Mouse (Mus musculus) CD4-positive, CD25-positive, alpha-beta regulatory T cell, adult 4 months (primary cell): ENCODE measurements around the gene Gpbp1l1. TPM values are rescaled to one million over a fixed set of nuclear protein-coding genes. Genes with fewer than 3 reads are reported as not detected.

ENCODE experiments used
- ATAC-seq: one replicate; pipeline ENCODE4 v1.8.0; 2017
- polyA plus RNA-seq, 2 experiments: library from polyadenylated mRNA; unstranded; fragments of 100-300 nt; shearing (Covaris generic); gene quantifications; one replicate each; pipeline ENCODE4 v1.2.1; 2017

Gene Gpbp1l1
- 100 to 1,000 TPM in 1 of 2 experiments, 10 to 100 TPM in 1; 90.2 to 101 TPM for polyA plus RNA-seq

DNA sequence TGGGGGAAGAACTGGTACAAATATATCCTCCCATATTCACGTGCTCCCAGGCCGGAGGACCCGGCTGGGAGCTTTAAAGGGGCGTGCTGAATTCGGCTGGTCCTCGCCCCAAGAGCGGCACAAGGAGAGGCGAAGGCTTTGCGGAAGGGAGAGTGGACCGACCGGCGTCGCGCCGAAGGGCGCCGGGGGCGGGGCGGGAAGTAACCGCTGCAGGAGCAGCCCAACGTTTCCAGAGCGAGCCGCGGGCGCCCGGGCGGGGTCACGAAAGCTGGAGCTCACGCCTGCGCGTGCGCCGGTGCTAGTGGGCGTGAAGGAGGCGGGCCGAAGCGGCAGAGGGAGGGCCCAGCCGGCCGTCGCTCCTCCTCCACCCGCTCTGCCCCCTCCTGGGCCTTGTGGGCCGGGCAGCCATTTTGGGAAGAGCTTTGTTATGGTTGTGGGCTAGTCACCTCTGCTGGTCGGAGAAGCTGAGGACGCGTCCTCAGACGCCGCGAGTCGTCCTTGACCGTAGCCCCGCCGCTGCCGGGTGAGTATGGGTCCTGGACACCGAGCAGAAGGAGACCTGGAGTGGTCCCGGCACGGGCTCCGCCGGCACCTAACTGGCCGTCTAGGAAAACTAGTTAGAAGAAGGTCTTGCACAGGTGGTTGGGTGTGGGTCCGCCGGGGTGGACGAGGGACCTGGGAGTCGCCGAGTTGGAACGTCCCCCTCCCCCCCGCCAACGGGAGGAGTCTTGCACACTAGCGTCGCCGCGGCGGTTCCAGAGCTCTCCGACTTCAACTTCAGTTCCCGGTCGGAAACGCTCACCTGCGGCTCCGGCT lies at the start of gene Gpbp1l1:
TSS of gene Gpbp1l1 (plus strand) at position 353 of the 816 bp plus-strand sequence.
- peak; percentile 81 for ATAC-seq

DNA sequence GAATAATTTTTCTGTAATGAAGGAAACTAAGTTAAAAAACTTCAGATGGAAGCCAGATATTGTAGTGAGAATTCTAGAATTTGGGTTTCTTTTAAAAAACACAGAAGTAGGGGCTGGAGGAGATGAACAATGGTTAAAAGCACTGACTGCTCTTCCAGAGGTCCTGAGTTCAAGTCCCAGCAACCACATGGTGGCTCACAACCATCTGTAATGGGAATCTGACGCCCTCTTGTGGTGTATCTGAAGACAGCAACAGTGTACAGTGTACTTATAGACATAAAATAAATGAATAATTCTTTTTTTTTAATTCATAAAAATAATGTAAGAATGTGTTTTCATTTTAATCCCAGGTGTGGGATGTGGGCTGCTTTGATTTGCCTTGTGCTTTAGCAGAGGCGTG lies 26.3 kb upstream of the Gpbp1l1 start:
- no peak for ATAC-seq

GRCm38 (mm10) chr4:116536351-116536750 lies 21.1 kb upstream of the Gpbp1l1 start:
- no peak for ATAC-seq

DNA sequence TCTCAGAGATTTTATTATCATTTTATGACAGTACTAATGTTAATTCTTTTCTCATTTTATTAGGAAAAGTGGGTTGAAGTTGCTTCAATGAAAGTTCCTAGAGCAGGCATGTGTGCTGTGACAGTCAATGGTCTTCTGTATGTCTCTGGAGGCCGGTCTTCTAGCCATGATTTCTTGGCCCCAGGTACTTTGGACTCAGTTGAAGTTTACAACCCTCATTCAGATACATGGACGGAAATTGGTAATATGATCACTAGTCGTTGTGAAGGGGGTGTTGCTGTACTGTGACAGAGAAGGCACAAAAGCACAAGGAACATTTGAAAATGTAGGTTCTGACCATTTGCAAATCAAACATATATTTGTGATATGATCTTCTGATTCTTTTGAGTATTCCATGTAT lies 19.7 kb upstream of the Gpbp1l1 start:
- ATAC-seq, result no peak

DNA sequence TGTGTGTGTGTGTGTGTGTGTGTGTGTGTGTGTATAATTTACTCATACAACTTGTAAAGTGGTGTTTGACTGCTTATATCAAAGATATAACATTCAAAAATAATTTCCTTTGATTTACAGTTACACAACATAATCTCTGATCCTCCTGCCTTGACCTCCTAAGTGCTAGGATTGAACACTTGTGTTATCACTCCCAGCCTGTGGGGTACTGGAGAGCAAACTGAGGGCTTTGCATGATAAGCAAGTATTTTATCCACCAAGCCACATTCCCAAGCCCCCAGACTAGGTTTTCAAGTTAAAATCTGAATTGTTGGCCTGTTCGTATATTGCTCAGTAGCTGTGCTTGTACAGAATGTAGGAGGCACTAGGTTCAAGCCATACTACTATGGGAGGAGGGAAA lies 7.0 kb upstream of the Gpbp1l1 start:
- ATAC-seq, result no peak

DNA sequence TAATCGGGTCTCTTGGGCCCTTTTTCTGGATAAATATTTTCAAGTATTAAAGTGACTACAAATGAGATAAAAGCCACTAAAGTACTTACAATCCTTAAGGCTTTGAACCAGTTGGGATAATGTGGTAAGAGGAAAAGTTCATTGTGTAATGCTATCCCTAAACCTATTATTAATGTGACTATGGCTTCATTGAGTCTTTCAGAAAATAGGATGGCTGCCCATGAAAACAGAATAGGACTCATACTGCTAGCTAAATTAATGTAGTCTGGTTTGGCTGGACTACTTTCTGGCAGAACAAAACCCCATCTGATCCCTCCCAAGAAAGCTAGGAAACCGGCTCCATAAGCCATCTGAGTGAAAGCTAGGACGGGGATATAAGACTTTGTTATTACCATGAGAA lies 4.4 kb upstream of the Gpbp1l1 start:
- ATAC-seq, result no peak

GRCm38 (mm10) chr4:116555413-116556300 lies 1.8 kb upstream of the Gpbp1l1 start, which contains the start of gene Tmem69:
Gene Tmem69, minus strand, starts transcription at chr4:116555936.
- ATAC-seq, result no peak

GRCm38 (mm10) chr4:116556561-116557305 lies 725 bp upstream of the Gpbp1l1 start:
- peak; percentile 81 for ATAC-seq

DNA sequence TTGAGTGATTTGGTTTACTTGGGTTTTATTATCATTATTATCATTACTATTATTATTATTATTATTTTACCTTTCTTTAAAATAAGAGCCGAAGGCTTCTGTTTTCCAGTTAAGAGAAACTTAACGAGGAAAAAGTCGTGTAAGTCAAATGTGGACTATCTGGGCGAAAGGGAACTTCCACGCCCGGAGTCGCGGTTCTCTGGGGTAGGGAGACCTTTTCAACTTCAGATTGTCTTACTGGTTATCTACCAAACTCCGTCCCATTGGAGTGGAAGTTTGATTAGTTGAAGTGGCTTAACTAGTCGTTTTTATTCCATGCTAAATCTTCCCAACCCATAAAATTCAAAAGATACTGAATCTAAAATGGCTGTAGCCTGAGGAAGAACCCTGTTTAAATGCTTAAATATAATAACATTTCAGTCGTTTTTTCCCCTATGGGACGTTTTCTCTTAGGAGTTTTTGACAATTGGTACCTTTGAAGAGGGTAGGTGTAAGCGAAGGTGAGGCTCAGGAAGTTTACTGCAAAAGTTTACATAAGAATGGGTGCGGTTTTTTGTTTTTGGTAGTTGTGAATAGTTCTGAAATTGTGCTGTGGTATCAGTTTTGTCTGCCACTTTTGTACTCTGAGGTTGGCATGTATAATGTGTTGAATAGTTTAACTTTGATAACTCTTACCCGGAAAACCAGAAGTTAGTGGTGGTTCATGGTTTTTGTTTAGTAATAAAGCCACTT lies 859 bp downstream of the Gpbp1l1 start:
- no peak for ATAC-seq

- no peak for ATAC-seq
Observed at GRCm38 (mm10) chr4:116595793-116596192, 38.3 kb downstream of the Gpbp1l1 start.

DNA sequence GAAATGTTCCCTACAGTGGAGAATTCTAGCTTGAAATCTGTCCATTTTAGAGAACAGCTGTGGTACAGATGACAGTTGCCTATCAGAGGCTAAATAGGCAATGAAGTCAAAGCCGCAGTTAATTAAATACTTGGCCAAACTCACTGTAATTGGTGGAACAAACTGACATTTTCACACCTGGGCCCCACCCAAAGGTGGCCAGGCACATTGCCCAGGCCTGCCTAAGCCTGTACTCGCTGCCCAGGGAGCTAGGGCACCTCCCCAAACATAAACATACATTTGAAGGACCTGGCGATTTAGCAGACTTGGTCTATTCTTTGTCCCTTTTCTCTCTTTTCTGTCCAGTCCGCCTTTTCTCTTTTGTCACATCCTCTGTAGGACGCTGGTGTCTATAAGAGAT lies 38.9 kb downstream of the Gpbp1l1 start, which contains the start of gene Ccdc17:
TSS of gene Ccdc17 (plus strand) at position 276 of the 400 bp plus-strand sequence.
- ATAC-seq, result no peak

- peak; percentile 89 for ATAC-seq
Observed at GRCm38 (mm10) chr4:116596978-116597881, 39.8 kb downstream of the Gpbp1l1 start.

DNA sequence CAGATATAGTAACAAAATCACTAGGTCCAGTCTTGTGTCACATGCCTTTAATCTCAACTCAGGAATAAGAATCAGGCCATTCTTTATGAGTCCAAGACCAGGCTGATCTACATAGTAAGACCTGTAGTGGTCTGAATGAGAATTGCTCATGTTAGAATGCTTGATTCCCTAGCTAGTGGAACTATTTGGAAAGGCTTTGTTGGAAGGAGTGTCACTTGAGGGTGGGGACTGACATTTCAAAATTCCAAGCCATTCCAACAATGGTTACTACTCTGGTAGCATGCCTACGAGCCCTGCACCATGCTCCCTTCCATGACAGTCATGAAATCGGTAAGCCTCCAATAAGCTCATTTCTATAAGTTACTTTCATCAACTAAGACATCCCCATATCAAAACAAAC lies 55.2 kb downstream of the Gpbp1l1 start:
- no peak for ATAC-seq

GRCm38 (mm10) chr4:116615237-116615636 lies 57.8 kb downstream of the Gpbp1l1 start:
- no peak for ATAC-seq

DNA sequence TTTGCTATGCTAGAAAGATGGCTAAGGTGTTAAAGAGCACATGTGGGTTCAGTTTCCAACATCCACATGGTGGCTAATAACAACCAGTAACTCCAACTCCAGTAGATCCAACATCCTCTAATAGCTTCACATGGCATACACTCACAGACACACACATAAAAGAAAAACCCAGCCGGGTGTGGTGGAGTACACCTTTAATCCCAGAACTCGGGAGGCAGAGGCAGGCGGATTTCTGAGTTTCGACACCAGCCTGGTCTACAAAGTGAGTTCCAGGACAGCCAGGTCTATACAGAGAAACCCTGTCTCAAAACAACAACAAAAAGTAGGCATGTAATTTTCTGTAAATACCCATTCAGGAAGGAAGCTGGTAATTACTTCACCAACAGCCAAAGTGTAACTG lies 67.4 kb downstream of the Gpbp1l1 start:
- ATAC-seq, result no peak

- peak; percentile 61 for ATAC-seq
Observed at GRCm38 (mm10) chr4:116626658-116627358, 69.3 kb downstream of the Gpbp1l1 start.

DNA sequence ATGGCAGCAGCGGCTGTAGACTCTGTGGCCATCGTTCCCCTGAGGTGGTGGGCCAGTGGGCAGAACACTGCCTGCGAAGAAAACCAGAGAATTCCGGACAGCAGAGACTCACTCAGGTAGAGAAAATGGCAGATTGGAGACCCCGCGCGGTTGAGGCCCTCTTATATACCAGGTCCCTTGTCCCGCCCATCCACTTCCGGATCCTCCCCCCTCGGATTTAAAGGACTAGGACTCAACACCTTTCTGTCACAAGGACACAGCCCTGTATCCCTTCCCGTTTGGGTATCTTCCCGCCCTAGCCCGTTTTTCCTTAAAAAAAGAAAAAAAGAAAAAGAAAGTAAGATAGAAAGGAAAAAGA lies 69.9 kb downstream of the Gpbp1l1 start:
- peak; percentile 78 for ATAC-seq

GRCm38 (mm10) chr4:116627722-116628662 lies 70.5 kb downstream of the Gpbp1l1 start, which contains the start of gene Nasp:
Gene Nasp, minus strand, starts transcription at chr4:116627941.
- peak; percentile 82 for ATAC-seq

GRCm38 (mm10) chr4:116635197-116635596 lies 77.7 kb downstream of the Gpbp1l1 start:
- ATAC-seq, result no peak
